Mouse (Mus musculus): ENCODE measurements around the gene Il1rl1. TPM values are rescaled to one million over a fixed set of nuclear protein-coding genes. Genes with fewer than 3 reads are reported as not detected.

Gene Il1rl1
- total RNA-seq, 1 experiment, result not detected

GRCm38 (mm10) chr1:40414863-40415656 is 14.3 kb upstream of the Il1rl1 start:
- TF ChIP-seq HCFC1 (IDR thresholded peaks at IDR 0.05; ENCODE audit: borderline replicate concordance, insufficient read depth, low read length) (no peak), CHD2 (IDR thresholded peaks at IDR 0.05; ENCODE audit: low read depth, low read length) (no peak), ZC3H11A (IDR thresholded peaks at IDR 0.05; ENCODE audit: borderline replicate concordance, low read depth, low read length) (no peak), MAFK (IDR thresholded peaks at IDR 0.05; ENCODE audit: insufficient read depth, low read depth, low read length) (no peak)
- Histone ChIP-seq H3K36me3 (ENCODE audit: control insufficient read depth, insufficient read depth, low read length, poor library complexity, severe bottlenecking) (no peaks in the 10 kb centered on the region), H3K9me3 (ENCODE audit: control insufficient read depth, insufficient read depth, low read depth, low read length) (no peaks in the 10 kb centered on the region), H3K4me3 (ENCODE audit: insufficient read depth in 1 of 2, low read depth in 1 of 2, low read length in 2 of 2, poor library complexity in 1 of 2, severe bottlenecking in 1 of 2) (no peak overlapping the region), H3K4me1 (ENCODE audit: control insufficient read depth in 2 of 2, insufficient read depth in 2 of 2, low read length in 2 of 2, poor library complexity in 1 of 2) (no peaks in the 10 kb centered on the region), H3K27ac (ENCODE audit: insufficient read depth, low read depth, low read length, poor library complexity, severe bottlenecking) (no peak overlapping the region), H3K9ac (ENCODE audit: insufficient read depth, low read depth, low read length, poor library complexity, severe bottlenecking) (no peak overlapping the region)
- in situ Hi-C loops (cut with MboI; ENCODE audit: low sequenced_read_pairs in 2 of 2, unreplicated experiment in 2 of 2), result no loop called here
- no peak for DNase-seq (ENCODE audit: low read depth, low spot score)

GRCm38 (mm10) chr1:40417034-40417433 is 12.3 kb upstream of the Il1rl1 start:
- H3K4me1 ChIP-seq (ENCODE audit: control insufficient read depth in 2 of 2, insufficient read depth in 2 of 2, low read length in 2 of 2, poor library complexity in 1 of 2), result no peaks in the 10 kb centered on the region
- no peaks in the 10 kb centered on the region for H3K9me3 ChIP-seq (ENCODE audit: control insufficient read depth, insufficient read depth, low read depth, low read length)
- no peaks in the 10 kb centered on the region for H3K36me3 ChIP-seq (ENCODE audit: control insufficient read depth, insufficient read depth, low read length, poor library complexity, severe bottlenecking)
- TF ChIP-seq MAFK (IDR thresholded peaks at IDR 0.05; ENCODE audit: insufficient read depth, low read depth, low read length) (no peak), CHD2 (IDR thresholded peaks at IDR 0.05; ENCODE audit: low read depth, low read length) (no peak), ZC3H11A (IDR thresholded peaks at IDR 0.05; ENCODE audit: borderline replicate concordance, low read depth, low read length) (no peak), HCFC1 (IDR thresholded peaks at IDR 0.05; ENCODE audit: borderline replicate concordance, insufficient read depth, low read length) (no peak), ZNF384 (IDR thresholded peaks at IDR 0.05; ENCODE audit: low read depth, low read length) (no peak)
- in situ Hi-C loops (cut with MboI; ENCODE audit: low sequenced_read_pairs in 2 of 2, unreplicated experiment in 2 of 2), result no loop called here
- no peak overlapping the region for H3K27ac ChIP-seq (ENCODE audit: insufficient read depth, low read depth, low read length, poor library complexity, severe bottlenecking)
- no peak for DNase-seq (ENCODE audit: low read depth, low spot score)
- no peak overlapping the region for H3K4me3 ChIP-seq (ENCODE audit: insufficient read depth in 1 of 2, low read depth in 1 of 2, low read length in 2 of 2, poor library complexity in 1 of 2, severe bottlenecking in 1 of 2)
- H3K9ac ChIP-seq (ENCODE audit: insufficient read depth, low read depth, low read length, poor library complexity, severe bottlenecking), result no peak overlapping the region

GRCm38 (mm10) chr1:40418512-40418911 is 10.9 kb upstream of the Il1rl1 start:
- Histone ChIP-seq H3K9ac (ENCODE audit: insufficient read depth, low read depth, low read length, poor library complexity, severe bottlenecking) (no peak overlapping the region), H3K9me3 (ENCODE audit: control insufficient read depth, insufficient read depth, low read depth, low read length) (no peaks in the 10 kb centered on the region), H3K4me1 (ENCODE audit: control insufficient read depth in 2 of 2, insufficient read depth in 2 of 2, low read length in 2 of 2, poor library complexity in 1 of 2) (no peaks in the 10 kb centered on the region), H3K36me3 (ENCODE audit: control insufficient read depth, insufficient read depth, low read length, poor library complexity, severe bottlenecking) (no peaks in the 10 kb centered on the region), H3K27ac (ENCODE audit: insufficient read depth, low read depth, low read length, poor library complexity, severe bottlenecking) (no peak overlapping the region), H3K4me3 (ENCODE audit: insufficient read depth in 1 of 2, low read depth in 1 of 2, low read length in 2 of 2, poor library complexity in 1 of 2, severe bottlenecking in 1 of 2) (no peak overlapping the region)
- DNase-seq (ENCODE audit: low read depth, low spot score), result no peak
- TF ChIP-seq ZNF384 (IDR thresholded peaks at IDR 0.05; ENCODE audit: low read depth, low read length) (no peak), CHD2 (IDR thresholded peaks at IDR 0.05; ENCODE audit: low read depth, low read length) (no peak), ZC3H11A (IDR thresholded peaks at IDR 0.05; ENCODE audit: borderline replicate concordance, low read depth, low read length) (no peak), HCFC1 (IDR thresholded peaks at IDR 0.05; ENCODE audit: borderline replicate concordance, insufficient read depth, low read length) (no peak), MAFK (IDR thresholded peaks at IDR 0.05; ENCODE audit: insufficient read depth, low read depth, low read length) (no peak)
- in situ Hi-C loops (cut with MboI; ENCODE audit: low sequenced_read_pairs in 2 of 2, unreplicated experiment in 2 of 2), result no loop called here

GRCm38 (mm10) chr1:40423892-40424291 is 5.5 kb upstream of the Il1rl1 start:
- Histone ChIP-seq H3K27ac (ENCODE audit: insufficient read depth, low read depth, low read length, poor library complexity, severe bottlenecking) (no peak overlapping the region), H3K4me3 (ENCODE audit: insufficient read depth in 1 of 2, low read depth in 1 of 2, low read length in 2 of 2, poor library complexity in 1 of 2, severe bottlenecking in 1 of 2) (no peak overlapping the region), H3K9me3 (ENCODE audit: control insufficient read depth, insufficient read depth, low read depth, low read length) (no peaks in the 10 kb centered on the region), H3K4me1 (ENCODE audit: control insufficient read depth in 2 of 2, insufficient read depth in 2 of 2, low read length in 2 of 2, poor library complexity in 1 of 2) (no peaks in the 10 kb centered on the region), H3K9ac (ENCODE audit: insufficient read depth, low read depth, low read length, poor library complexity, severe bottlenecking) (no peak overlapping the region), H3K36me3 (ENCODE audit: control insufficient read depth, insufficient read depth, low read length, poor library complexity, severe bottlenecking) (no peaks in the 10 kb centered on the region)
- in situ Hi-C loops (cut with MboI; ENCODE audit: low sequenced_read_pairs in 2 of 2, unreplicated experiment in 2 of 2), result no loop called here
- no peak for TF ChIP-seq ZNF384 (IDR thresholded peaks at IDR 0.05; ENCODE audit: low read depth, low read length)
- no peak for TF ChIP-seq MAFK (IDR thresholded peaks at IDR 0.05; ENCODE audit: insufficient read depth, low read depth, low read length)
- no peak for TF ChIP-seq HCFC1 (IDR thresholded peaks at IDR 0.05; ENCODE audit: borderline replicate concordance, insufficient read depth, low read length)
- no peak for TF ChIP-seq CHD2 (IDR thresholded peaks at IDR 0.05; ENCODE audit: low read depth, low read length)
- no peak for TF ChIP-seq ZC3H11A (IDR thresholded peaks at IDR 0.05; ENCODE audit: borderline replicate concordance, low read depth, low read length)
- no peak for DNase-seq (ENCODE audit: low read depth, low spot score)
